Mouse (Mus musculus) lung, embryonic 14.5 days (tissue): ENCODE results near the gene Lrfn2. TPM values are rescaled to one million over a fixed set of nuclear protein-coding genes. Genes with fewer than 3 reads are reported as not detected.
A peak's percentile ranks its signal among the peaks of the same experiment; 100 is the strongest.

Experiments
- ATAC-seq: fragments of 200-750 bp; cut with Nextera tagmentation; 2 replicates; pipeline ENCODE4 v1.8.0; 2017; ENCODE audit warnings: mild to moderate bottlenecking, moderate TSS enrichment, moderate library complexity; ENCODE audit not compliant: insufficient read depth
- DNase-seq: peaks from one replicate; pipeline ENCODE4 v3.0.0-alpha.2; 2015
- H3K27ac ChIP-seq: fragments of 300-500 bp; sonication (generic); 2 replicates; pipeline ENCODE4 v1.5.1; 2014; ENCODE audit warnings: low read depth, mild to moderate bottlenecking, moderate library complexity
- H3K27me3 ChIP-seq: fragments of 300-500 bp; sonication (generic); 2 replicates; pipeline ENCODE4 v1.6.1; 2014; ENCODE audit warnings: low read length, control low read depth; ENCODE audit not compliant: insufficient read depth
- H3K36me3 ChIP-seq: fragments of 300-500 bp; sonication (generic); 2 replicates; pipeline ENCODE4 v1.6.1; 2014; ENCODE audit warnings: control low read depth; ENCODE audit not compliant: insufficient read depth
- H3K4me1 ChIP-seq: fragments of 300-500 bp; sonication (generic); 2 replicates; pipeline ENCODE4 v1.6.1; 2014; ENCODE audit warnings: antibody characterized with exemption, control low read depth; ENCODE audit not compliant: insufficient read depth
- H3K4me2 ChIP-seq: fragments of 300-500 bp; sonication (generic); 2 replicates; pipeline ENCODE4 v1.6.1; 2014; ENCODE audit warnings: mild to moderate bottlenecking
- H3K4me3 ChIP-seq: fragments of 300-500 bp; sonication (generic); 2 replicates; pipeline ENCODE4 v1.5.1; 2014; ENCODE audit warnings: low read depth, low read length
- H3K9ac ChIP-seq: fragments of 300-500 bp; sonication (generic); 2 replicates; pipeline ENCODE4 v1.6.1; 2014
- H3K9me3 ChIP-seq: fragments of 300-500 bp; sonication (generic); 2 replicates; pipeline ENCODE4 v1.6.1; 2016; ENCODE audit warnings: low read depth, low read length, control low read depth
- CTCF ChIP-seq: IDR thresholded peaks from 2 replicates; pipeline ENCODE4 v1.5.1; 2016; ENCODE audit warnings: antibody characterized with exemption, low read depth
- WGBS: fragments of 180-500 bp; shearing (Covaris S2); extraction: QIAGEN DNeasy Blood & Tissue Kit; methylation state at CpG from one replicate; pipeline ENCODE4 v1.1.7; 2014; 5-methylcytosine and 5-hydroxymethylcytosine counted together
- polyA plus RNA-seq: library from polyadenylated mRNA; unstranded; fragments of >200 nt; fragmentation: Nextera tagmentation; extraction: Ambion mirVana; gene quantifications from 2 replicates; pipeline ENCODE4 v1.2.1, GENCODE M21; 2014

The Lrfn2 gene
- polyA plus RNA-seq, 1 experiment from 2014 or later = 0.39 TPM

DNA sequence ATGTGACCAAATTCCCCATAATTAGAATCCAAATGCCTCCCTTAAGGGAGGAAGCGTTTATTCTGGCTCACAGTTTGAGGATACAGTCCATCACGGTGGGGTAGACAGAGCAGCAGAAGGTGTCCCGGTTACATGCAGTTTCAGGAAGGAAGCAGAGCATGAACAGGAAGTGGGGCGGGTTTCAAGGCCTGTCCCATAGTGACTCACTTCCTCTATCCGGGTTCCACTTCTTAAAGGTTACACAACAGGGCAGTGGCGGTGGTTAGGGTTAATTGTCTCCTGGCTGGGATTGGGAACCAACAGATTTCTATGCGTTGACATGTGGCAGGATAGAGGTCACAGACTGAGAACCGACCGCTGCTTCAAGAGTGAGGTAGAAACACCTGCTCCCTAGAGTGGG is 31.6 kb downstream of the Lrfn2 start:
- no peaks in the 10 kb centered on the region for H3K36me3 ChIP-seq
- WGBS = 71% methylated on average over 9 of the region's 9 CpGs
- no peaks in the 10 kb centered on the region for H3K27me3 ChIP-seq
- no peak overlapping the region for H3K4me3 ChIP-seq
- no peaks in the 10 kb centered on the region for H3K9me3 ChIP-seq
- no peak overlapping the region for H3K9ac ChIP-seq
- no peak for ATAC-seq
- no peak for DNase-seq
- H3K4me1 ChIP-seq = peaks cover 7% of the 10 kb centered on the region; the same call in 1 of the 2 replicates
- no peak overlapping the region for H3K4me2 ChIP-seq
- no peak overlapping the region for H3K27ac ChIP-seq
- TF ChIP-seq CTCF = no peak

DNA sequence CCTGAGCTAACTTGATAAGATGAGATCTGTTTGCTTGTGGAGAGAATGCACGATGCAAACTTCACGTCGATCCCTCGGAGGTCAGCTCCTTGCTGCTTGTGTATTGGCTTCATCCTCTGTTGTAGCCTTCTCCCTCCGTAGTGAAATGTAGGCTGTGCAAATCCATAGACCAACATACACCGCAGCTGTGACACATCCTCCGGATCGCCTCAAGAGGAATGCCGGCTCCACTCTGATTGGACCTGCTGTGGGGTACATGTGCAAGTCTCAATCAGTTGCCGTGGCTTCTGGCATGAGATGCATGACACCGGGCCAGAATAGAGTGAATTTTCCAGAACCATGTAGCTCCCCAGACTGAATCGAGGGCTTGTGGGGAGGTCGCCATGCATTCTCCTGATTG is 36.1 kb downstream of the Lrfn2 start:
- 83% methylated on average over 13 of the region's 13 CpGs for WGBS
- H3K36me3 ChIP-seq = no peaks in the 10 kb centered on the region
- H3K27ac ChIP-seq = no peak overlapping the region
- H3K4me2 ChIP-seq = no peak overlapping the region
- no peaks in the 10 kb centered on the region for H3K27me3 ChIP-seq
- ATAC-seq = no peak
- H3K4me3 ChIP-seq = no peak overlapping the region
- no peak for TF ChIP-seq CTCF
- H3K9me3 ChIP-seq = no peaks in the 10 kb centered on the region
- no peak for DNase-seq
- H3K9ac ChIP-seq = no peak overlapping the region
- H3K4me1 ChIP-seq = no peaks in the 10 kb centered on the region

- Histone ChIP-seq H3K9ac (no peak overlapping the region), H3K4me3 (no peak overlapping the region), H3K36me3 (no peaks in the 10 kb centered on the region), H3K9me3 (no peaks in the 10 kb centered on the region), H3K4me1 (peaks cover 9% of the 10 kb centered on the region), H3K27ac (no peak overlapping the region), H3K4me2 (no peak overlapping the region), H3K27me3 (no peaks in the 10 kb centered on the region)
- no peak for DNase-seq
- 67% methylated on average over 10 of the region's 10 CpGs for WGBS
- TF ChIP-seq CTCF = no peak
- no peak for ATAC-seq
Observed at GRCm38 (mm10) chr17:48971296-48971695, 39.1 kb downstream of the Lrfn2 start.

DNA sequence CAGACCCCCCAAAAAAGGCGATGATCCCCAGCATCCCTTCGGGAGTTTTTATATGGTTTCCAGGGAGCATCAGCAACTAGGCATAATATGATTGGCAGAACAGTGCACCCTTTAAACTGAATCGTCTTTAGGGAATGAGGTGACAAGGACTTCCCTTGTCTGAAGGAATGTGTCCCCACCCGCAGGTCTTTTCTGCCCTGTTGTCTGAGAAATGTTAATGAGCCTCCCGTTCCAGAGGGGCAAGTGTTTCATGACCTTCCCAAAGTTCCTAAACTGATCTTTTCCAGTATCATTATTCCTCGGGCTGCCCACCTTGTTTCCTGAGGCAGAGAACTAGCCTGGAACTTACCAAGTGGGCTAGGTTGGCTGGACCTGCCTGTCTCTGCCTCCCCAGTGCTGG is 40.7 kb downstream of the Lrfn2 start:
- ATAC-seq (no peak), DNase-seq (no peak)
- peaks cover 13% of the 10 kb centered on the region for H3K4me1 ChIP-seq
- no peaks in the 10 kb centered on the region for H3K27me3 ChIP-seq
- no peak overlapping the region for H3K9ac ChIP-seq
- TF ChIP-seq CTCF = no peak
- no peaks in the 10 kb centered on the region for H3K36me3 ChIP-seq
- H3K4me2 ChIP-seq = no peak overlapping the region
- no peaks in the 10 kb centered on the region for H3K9me3 ChIP-seq
- WGBS = 50% methylated on average over 6 of the region's 6 CpGs
- H3K27ac ChIP-seq = no peak overlapping the region
- no peak overlapping the region for H3K4me3 ChIP-seq

GRCm38 (mm10) chr17:48973394-48973793 is 41.2 kb downstream of the Lrfn2 start:
- Histone ChIP-seq H3K36me3 (no peaks in the 10 kb centered on the region), H3K9me3 (no peaks in the 10 kb centered on the region), H3K27me3 (no peaks in the 10 kb centered on the region), H3K4me3 (no peak overlapping the region), H3K27ac (no peak overlapping the region), H3K9ac (no peak overlapping the region), H3K4me1 (peaks cover 13% of the 10 kb centered on the region), H3K4me2 (no peak overlapping the region)
- 40% methylated on average over 3 of the region's 3 CpGs for WGBS
- ATAC-seq (no peak), DNase-seq (no peak)
- no peak for TF ChIP-seq CTCF

GRCm38 (mm10) chr17:48975055-48975454 is 42.9 kb downstream of the Lrfn2 start:
- no peak overlapping the region for H3K4me3 ChIP-seq
- DNase-seq (peak; percentile 66), ATAC-seq (peak; percentile 70; the same call in 1 of the 2 replicates)
- H3K9ac ChIP-seq = no peak overlapping the region
- no peak for TF ChIP-seq CTCF
- H3K4me1 ChIP-seq = peaks cover 13% of the 10 kb centered on the region
- no peaks in the 10 kb centered on the region for H3K27me3 ChIP-seq
- WGBS = 58% methylated on average over 4 of the region's 4 CpGs
- no peaks in the 10 kb centered on the region for H3K9me3 ChIP-seq
- peak overlapping the region; percentile 83 for H3K27ac ChIP-seq
- peak overlapping the region; percentile 29; the same call in 1 of the 2 replicates for H3K4me2 ChIP-seq
- H3K36me3 ChIP-seq = no peaks in the 10 kb centered on the region

DNA sequence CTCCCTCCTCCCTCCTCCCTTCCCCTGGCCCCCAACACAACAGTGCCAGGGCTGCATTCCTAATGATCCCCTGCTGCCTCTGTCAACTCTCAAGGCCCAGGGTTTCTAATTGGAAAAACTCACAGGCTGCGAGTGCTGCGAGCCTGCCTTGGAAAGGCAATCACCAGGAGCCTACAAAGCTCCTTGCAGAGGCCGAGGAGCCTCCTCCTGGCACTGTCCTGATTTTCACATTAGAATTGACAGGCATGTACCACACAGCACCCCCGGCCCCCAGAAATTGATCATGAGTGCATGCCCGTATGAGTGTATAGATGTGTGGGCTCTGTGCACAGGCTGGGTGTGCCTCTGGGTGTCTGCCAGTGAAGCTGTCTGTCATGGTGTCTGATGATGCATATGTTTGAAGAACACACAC is 44.4 kb downstream of the Lrfn2 start:
- no peak for TF ChIP-seq CTCF
- Histone ChIP-seq H3K36me3 (no peaks in the 10 kb centered on the region), H3K9me3 (no peaks in the 10 kb centered on the region), H3K4me3 (no peak overlapping the region), H3K27me3 (no peaks in the 10 kb centered on the region), H3K27ac (no peak overlapping the region), H3K4me1 (peaks cover 13% of the 10 kb centered on the region), H3K4me2 (no peak overlapping the region), H3K9ac (no peak overlapping the region)
- 26% methylated on average over 5 of the region's 5 CpGs for WGBS
- ATAC-seq (peak; percentile 33; the same call in 1 of the 2 replicates), DNase-seq (peak; percentile 51)
